Mouse (Mus musculus) gastrocnemius, postnatal 10 days (tissue): ENCODE measurements around the gene Trip4. TPM values are rescaled to one million over a fixed set of nuclear protein-coding genes. Genes with fewer than 3 reads are reported as not detected.
A peak's percentile ranks its signal among the peaks of the same experiment; 100 is the strongest.

ENCODE experiments used
- DNase-seq: peaks from one replicate; pipeline ENCODE4 v3.0.0; 2021; ENCODE audit warnings: mixed read lengths
- total RNA-seq, 2 experiments: library from RNA; stranded (reverse); gene quantifications; 2 replicates each; pipeline ENCODE4 v1.2.3; 2021

Gene Trip4
- total RNA-seq, 2 experiments from 2014 or later, result 18.0 to 18.3 TPM

DNA sequence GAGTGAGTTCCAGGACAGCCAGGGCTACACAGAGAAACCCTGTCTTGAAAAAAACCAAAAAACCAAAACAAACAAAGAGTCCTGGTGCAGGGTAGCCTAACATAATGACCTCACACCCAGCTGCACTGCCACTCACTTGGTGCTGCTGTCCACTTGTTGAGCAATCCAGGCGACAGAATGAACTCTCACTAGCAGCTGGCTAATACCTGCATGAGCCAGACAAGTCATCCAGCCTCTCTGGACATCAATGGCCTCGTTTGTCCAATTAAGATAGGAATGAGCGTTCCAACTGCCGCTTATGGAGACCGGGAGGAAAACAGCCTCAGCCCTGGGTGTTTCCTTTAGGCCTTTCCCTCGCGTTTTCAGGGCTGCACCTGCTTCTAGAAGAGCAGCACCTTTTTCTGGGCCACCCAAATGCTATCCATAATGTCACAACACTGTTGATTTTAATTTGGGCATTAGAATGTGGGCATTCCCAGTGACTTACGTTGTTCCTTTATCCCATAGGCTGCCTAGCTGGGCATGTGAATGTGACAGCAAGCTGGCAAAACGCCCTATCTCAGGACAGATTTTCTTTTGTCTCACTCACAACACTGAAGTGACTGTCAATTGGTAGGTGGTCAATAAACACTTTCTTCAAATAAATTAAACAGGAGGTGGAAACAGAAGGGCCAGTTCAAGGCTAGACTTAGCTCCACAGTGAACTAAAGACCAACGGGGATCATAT is 73.8 kb downstream of the Trip4 start:
- DNase-seq, result no peak

DNA sequence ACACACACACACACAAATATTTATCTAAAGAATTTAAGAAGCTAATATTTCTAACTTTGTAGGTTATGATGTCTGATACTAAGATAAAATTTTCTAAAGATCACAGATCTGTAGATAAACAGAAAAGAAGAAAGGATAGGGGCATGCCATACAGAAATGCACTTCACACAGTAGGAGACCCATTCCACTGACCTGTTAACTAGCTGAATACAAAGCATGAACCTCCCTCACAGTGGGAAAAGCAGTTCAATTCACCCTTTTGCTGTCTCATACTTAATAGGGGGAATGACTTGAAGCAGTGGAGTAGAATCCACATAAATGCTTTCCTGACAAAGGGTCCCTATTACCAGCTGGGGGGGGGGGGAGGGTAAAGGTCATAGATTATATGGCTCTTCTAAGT is 75.0 kb downstream of the Trip4 start:
- DNase-seq, result no peak

DNA sequence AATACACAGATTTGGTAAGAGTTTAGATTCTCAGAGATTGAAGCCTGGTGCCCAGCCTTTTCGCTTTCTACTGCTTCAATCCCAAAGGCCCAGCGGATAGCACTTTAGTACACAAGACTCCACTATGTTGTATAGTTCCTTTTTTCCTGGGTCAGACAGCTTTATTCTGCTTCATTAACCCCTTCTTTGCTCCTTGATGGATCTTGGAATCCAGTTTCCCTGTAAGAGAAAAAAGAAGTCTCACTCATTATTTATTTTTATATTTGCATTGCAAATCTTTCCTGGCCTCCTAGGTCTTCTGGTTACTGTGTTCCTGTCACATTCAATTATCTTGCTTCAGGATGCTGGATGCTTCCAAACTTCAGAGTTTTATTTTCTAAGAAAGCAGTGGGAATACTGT is 75.4 kb downstream of the Trip4 start:
- no peak for DNase-seq

DNA sequence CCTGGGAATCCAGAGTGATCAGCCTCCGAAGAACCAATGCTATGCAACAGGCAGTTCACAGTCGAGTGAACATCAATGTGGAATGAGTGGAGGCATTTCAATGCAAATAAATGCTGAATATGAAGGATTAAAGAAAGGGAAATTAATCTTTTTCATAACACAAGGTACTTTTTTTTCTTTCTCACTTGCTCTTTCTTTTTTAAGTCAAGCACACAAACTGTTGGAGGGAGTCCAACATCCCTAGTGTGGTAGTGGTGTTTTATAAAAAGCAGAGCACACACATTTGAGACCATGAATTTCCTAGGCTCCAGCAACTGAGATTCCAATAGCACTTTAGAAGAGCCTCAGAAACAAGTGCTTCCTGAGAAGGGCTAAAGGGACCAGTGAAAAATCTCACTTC is 76.6 kb downstream of the Trip4 start:
- DNase-seq, result no peak

DNA sequence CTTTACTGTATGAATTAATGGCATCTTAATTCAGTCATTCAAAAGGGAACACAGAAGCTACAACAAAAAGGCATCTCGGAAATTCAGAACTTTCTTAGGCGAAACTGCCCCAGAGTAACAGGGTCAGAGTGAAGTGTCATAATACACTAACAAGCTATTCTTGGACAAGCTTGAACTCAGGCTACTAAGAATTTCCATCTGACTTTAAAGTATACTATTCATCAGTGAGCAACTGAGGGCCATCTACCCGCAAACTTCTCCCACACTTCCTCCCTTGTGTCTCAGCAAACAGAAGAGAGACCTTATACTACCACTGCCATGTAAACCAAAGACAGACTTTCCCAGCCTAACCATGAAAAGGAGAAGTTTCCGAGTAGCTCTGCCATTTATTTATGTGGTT is 77.4 kb downstream of the Trip4 start:
- DNase-seq, result no peak

DNA sequence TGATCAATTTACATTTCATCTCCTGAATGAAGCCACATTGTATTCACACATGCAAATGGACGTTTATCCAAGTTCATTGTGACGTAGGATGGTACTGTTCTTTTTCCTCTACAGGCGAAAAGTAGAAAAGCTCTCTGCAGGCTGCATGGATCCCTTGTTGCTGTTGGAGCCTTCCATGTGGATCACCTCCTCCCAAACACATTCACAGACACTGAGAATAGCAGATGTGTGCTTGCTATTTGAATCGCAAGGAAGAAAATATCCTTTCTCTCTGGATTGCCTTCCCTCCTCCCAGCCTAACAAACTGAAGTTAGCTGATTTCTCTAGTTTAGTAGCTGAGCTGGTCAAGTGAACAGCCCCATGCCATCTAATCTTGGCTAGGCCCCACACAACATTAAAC is 78.3 kb downstream of the Trip4 start:
- DNase-seq, result no peak

DNA sequence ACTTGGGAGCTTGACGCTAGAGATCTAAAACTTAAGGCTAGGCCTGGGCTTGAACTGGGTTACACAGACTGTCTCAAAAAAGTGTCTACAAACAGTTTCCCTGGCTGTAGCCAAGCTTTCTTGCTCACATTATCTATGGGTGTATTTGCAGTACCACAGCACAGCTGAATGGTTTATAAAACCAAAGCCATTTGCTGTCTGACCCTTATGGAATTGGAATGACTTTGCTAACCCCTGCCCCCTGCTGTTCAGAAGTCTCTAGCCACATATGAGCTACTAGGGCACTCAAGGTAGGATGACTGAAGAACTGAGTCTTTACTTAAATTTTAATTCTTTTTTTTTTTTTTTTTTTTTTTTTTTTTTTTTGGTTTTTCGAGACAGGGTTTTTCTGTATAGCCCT is 79.2 kb downstream of the Trip4 start:
- peak; percentile 45 for DNase-seq

DNA sequence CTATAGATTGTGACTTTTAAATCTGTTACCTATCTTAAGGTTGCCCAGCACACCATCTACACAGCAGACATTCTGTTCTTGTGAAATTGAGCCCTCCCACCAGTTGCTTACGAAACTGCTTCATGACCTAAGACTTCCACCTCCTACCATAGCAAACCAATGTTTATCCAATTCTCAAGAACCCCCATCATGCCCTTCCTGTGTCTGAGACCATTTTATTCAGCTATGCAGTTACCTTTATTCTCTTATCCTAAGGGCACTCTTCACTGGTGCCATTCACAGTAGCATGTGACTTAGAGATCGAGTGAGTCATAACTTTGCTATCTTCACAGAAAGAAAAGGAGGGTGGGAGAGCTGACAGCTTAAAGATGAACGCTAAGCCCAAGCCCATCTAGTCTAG is 80.1 kb downstream of the Trip4 start:
- DNase-seq, result no peak

DNA sequence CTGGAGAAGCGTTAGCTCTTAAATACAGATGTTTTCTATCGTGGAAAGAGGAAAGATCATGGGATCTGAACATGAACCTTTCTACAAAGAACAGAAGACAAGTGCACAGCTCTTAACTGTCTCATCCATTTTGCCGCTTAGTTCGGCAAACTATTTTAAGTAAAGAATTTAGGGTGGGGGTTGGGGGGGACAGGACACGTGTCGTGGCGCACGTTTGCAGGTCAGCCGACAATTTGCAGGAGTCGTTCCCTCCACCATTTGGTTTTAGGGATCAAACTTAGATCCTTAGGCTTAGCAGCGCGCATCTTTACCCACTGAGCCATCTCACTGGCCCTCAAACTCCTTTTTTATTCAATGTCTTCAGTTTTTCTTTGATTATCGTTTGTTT is 80.6 kb downstream of the Trip4 start:
- no peak for DNase-seq

DNA sequence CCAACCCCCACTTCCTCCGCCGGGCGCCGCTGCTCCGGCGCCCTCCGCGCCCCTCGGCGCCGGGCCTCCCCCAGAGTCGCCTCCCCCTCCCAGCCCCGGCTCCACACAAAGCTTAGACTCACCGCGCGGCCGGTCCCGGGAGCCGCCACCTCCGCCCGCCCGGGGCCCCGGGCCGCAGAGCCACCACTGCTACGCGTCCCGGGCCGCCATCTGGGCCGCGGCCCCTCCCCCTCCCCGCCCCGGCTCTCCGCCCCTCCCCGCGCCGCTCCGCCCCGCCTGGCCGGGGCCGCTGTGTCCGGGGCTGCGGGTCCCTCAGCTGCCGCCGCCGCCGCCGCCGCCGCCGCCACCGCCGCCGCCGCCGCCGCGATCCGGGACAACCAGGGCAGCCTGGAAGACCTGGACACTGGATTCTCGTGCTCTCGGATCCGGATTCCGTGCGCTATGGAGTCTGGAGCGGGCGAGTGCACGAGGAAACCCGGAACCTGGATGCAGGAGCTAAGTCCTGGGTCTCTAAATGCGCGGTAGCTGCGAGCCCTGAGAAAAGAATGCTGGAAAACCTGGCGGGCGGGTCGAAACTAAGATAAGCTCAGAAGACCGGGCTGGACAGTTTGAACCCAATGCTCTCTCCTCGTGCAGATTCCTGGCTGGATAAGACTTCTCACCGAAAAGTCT is 81.1 kb downstream of the Trip4 start, which contains the start of gene Zfp609:
Zfp609 (minus strand) TSS at position 221 of the 672 bp plus-strand sequence.
- peak; percentile 95 for DNase-seq

DNA sequence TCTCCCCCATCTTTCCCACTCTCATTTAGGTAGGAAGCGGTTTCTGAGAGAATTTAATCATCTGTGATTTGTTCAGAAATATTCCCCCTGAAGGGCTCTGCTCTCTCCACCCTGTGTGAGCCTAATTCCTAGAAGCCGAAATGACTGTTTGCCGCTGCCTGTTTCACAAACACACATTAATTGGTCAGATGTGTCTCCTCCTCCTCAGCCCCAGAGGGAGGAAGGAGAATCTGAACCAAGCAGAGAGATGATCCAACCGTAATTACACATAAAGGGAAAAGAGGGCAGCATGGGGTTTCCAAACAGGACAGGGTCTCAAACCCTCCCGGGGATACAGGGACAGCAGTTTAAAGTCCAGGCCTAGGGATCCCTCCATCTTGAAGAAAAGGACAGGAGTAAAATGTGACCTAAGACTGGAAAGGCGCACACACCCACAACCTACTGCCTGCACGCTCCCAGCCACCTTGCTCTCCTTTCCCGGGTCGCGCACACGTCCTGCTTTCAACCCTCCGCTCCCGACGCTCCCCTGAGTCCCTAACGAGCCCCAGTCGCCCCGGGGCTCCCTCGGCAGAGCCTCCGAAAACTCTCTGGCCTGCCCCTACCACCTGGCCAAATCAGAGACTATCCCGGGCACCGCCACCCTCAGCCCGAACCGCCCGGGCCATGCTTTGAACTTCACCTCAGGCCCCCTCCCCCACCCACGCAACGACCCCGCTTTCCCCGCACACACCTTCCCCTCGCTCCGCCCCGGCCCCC is 81.8 kb downstream of the Trip4 start:
- no peak for DNase-seq

DNA sequence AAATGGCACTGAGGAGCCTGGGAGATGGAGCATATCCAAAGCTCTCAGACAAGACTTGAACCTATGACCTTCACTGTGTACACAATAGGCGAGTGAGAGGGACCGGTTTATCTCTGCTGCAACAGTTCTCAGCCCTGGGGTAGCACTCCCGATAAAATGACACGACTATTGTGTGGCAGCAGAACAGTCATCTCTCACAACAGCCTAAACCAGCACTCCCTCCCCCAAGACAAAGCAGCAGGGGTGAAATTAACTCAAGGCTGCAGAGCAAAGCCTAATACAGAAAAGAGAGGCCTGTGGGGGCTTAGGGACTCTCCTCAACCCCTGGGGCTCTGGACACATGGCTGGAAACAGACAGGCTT is 82.4 kb downstream of the Trip4 start:
- DNase-seq, result no peak

DNA sequence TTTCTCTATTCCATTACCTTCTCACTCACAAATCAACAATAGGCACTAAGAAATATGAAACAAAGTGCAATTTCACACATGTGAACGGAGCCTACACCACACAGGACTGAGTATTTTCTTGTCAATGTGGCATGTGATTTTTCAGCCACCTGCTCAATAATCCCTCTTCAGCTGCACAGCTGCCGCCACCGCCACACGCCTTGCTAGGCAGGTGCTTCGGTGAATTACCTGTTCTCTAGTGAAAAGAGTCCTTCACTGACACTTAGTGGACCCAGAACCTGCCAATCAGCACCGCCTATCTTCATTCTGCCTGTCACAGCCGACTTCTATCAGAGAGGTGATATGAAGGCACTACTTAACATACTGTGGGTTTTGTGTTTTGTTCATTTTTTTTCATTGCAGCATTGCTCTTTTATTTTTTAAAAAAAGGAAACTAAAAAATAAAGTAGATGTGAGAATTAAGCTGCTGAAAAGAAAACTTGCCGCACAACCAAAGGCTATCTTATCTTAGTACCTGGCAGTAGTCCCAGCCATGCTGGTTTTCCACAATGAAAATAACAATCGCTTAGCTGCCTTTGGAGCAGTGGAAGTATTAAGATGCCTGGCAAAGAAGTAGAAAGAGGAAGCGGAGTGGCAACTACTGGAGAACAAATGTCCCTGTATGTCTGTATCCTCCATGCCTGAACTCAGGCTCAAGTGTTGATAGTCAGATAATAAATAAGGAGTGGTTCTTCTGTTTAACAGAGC is 84.7 kb downstream of the Trip4 start:
- no peak for DNase-seq

DNA sequence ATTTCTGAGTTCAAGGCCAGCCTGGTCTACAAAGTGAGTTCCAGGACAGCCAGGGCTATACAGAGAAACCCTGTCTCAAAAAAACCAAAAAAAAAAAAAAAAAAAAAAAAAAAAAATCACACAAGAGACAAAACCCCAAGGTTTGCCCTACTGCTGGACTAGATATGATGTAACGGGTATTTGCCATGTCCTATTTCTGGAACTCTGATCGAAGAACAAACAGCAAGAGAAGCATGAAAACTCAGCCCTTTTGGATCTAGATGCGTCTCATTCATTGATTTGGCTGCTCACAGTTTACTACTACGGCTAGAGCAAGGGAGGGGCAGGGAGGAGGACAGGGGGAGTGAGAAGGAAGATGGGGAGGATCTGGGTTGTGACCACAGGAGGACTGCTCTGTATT is 86.6 kb downstream of the Trip4 start:
- no peak for DNase-seq

DNA sequence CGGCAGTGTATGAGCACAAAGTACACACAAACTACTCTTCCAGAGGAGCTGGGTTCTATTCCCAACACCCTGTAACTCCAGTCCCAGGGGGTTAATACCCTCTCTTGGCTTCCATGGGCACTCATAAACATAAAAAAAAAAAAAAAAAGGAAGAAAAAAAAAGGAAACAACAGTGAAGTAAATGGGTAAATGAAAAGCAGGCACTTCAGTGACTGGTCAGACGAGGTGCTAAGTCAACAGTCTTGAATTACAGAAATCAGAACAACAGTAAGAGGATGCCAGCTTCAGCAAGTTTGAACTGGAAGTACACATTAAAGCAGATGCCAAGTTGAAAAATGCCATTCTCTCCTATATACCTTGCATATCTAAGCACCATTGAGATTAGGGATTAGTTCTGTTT is 88.3 kb downstream of the Trip4 start:
- DNase-seq, result no peak

DNA sequence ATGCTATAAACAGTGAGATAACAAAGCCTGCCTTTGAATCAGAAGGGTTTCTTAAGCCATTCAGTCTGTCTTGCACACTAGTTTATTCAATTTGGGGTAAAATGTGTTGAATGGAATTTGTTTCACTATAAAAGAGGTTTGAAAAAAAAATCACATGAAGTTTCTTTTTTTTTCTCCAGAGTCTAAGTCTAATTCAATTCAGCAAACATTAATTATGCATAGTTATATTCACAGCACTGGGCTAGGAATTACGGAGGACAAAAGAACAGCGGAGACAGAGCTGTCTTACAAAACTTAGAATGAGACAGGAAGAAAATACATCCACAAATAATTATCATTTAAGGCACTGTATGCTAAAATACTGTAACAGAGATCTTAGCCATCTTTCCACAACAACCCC is 90.2 kb downstream of the Trip4 start:
- DNase-seq, result no peak

DNA sequence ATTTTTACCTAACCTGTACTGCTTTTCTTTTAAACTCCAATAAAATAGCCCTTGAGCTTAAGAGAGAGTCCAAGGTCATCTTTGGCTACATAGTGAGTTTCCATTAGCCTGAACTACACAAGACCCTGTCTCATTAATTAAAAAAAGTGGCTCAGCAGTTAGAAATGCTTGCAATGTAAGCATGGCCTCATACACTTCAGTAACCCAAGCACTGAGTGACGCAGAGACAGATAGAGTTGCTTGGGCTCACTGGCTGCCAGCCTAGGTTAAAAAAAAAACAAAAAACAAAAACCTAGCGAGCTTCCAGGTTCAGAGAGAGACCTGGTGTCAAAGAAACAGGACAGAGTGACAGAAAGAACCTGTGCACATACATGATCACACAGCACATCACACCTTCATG is 95.8 kb downstream of the Trip4 start:
- DNase-seq, result no peak

DNA sequence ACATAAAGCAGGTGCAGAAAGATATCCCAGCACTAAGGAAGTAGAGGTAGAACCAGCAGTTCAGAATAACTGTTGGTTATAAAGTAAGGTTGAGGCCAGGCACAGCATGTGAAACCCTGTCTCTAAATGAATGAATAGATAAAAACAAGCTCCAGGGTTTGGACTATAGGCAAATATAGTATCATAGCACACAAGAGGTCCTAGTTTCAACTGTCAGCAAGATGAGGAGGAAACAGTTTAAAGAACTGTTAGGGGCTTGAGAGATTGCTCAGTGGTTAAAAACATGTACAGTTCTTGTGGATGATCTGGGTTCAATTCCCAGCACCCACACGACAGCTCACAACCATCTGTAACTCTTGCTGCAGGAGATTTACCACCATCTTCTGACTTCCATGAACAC is 96.8 kb downstream of the Trip4 start:
- no peak for DNase-seq

DNA sequence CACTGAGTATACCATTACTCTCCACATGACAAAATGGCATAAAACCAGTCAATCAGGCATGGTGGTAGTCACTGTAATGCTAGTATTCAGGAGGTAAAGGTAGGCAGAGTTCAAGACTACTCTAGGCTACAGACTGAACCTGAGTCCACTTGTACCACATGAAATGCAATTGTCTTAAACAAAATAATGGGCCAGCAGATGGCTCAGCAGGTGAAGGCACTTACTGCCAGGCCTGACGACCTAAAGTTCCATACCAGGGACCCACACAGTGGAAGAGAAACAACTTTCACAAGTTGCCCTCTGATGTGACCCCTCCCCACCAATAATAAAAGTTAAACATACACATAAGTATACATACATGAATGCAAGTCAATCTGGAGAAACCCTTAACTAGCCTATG is 100.8 kb downstream of the Trip4 start:
- no peak for DNase-seq

DNA sequence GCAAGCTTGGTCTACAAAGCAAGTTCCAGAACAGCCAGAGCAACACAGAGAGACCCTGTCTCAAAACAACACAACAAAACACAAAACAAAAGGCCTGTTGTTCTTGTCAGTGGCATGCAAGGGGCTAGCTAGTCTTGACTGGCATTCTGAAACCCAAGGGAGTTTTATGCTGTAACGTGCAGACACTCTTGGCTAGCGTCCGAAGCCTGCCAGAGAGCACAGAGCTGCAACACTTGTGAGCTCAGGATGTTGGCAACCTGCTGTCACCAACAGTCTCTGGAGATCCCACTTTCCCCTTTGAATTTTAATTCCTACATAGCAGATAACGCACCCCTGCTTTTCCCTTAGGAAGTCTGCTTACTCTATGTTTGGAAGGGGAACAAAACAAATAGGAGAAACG is 101.3 kb downstream of the Trip4 start:
- DNase-seq, result no peak

DNA sequence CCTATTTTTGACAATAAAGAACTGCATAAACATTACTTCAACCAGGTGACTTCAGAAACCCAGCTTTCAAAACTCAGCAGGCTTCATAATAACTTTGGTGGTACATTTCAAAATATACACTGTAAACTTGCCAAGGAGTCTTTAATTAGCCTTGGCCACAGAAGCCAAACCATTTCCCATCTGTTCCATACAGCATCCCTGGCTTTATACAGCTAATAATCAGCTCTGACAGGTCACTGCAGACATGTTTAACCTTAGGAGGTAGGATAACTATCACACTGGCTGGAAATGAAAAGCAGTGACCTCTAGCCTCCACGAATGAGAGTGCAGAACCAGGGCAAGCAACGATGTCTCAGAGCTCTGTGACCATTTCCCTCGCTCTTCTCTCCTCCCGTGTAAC is 108.8 kb downstream of the Trip4 start:
- no peak for DNase-seq

DNA sequence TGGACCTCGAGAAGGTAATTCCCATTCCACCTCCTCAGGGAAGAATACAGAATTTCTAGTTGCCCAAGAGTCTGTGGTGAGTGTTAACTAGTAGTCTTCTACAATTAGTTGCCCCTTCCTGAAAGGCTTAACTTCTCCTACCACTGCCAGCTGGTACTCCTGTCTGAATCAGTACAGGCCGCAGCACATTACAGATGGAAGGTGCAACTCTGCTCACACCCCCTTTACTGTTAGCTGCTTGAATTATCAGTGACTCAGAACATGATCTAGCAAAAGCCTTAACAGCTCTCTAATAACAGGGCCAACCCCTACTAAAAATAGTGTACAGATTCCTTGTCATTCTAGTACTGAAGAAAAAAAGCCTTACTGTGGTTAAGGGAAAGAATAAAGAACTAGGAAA is 112.9 kb downstream of the Trip4 start:
- DNase-seq, result no peak

DNA sequence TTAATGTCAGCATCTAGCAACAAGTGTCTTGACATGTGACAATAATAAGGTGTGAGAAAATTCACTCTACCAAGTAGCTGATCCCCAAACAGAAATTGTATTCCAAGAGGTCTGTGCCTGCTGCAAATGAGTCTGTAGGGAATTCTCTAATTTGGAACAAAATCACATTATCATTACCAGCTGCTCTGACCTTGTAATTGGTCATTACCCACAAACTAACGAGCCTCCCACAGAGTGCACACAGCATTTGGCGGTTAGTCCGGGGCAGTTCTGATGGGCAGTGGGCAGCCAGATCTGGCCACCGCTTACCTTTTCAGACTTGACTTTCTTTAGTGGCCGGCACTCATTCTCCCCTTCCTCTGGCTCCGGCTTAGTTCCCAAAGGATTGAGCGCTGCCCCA is 114.3 kb downstream of the Trip4 start:
- no peak for DNase-seq
